Mouse (Mus musculus): Measurements from ENCODE around the gene Krt33a. TPM values are rescaled to one million over a fixed set of nuclear protein-coding genes. Genes with fewer than 3 reads are reported as not detected.

Krt33a gene
- polyA plus RNA-seq, 1 experiment from 2014 or later: not detected

- H3K27ac ChIP-seq (ENCODE audit: low read depth, low read length): no peak overlapping the region
- no peak for ATAC-seq
- no peaks in the 10 kb centered on the region for H3K27me3 ChIP-seq (replicated peaks; ENCODE audit: control insufficient read depth, insufficient read depth, low read length)
- 85% methylated on average over 9 of the region's 9 CpGs for WGBS
- no peaks in the 10 kb centered on the region for H3K4me1 ChIP-seq (replicated peaks; ENCODE audit: control insufficient read depth, insufficient read depth, low read length)
- no peak for TF ChIP-seq CTCF (IDR thresholded peaks at IDR 0.05; ENCODE audit: low read depth)
- no peaks in the 10 kb centered on the region for H3K9me3 ChIP-seq (ENCODE audit: control insufficient read depth)
- H3K4me2 ChIP-seq (replicated peaks; ENCODE audit: low read depth): no peak overlapping the region
- H3K4me3 ChIP-seq (ENCODE audit: low read depth, low read length): no peak overlapping the region
- H3K9ac ChIP-seq (ENCODE audit: low read depth, low read length): no peak overlapping the region
- H3K36me3 ChIP-seq (ENCODE audit: control insufficient read depth, insufficient read depth): no peaks in the 10 kb centered on the region
Observed at GRCm38 (mm10) chr11:99982731-99983130, 33.3 kb downstream of the Krt33a start.

GRCm38 (mm10) chr11:99978953-99979352 is 37.1 kb downstream of the Krt33a start, which contains the start of gene Krtap29-1:
TSS of gene Krtap29-1 (minus strand) at chr11:99979053.
- TF ChIP-seq CTCF (IDR thresholded peaks at IDR 0.05; ENCODE audit: low read depth): no peak
- no peak within 1 kb of the TSS for H3K4me3 ChIP-seq (ENCODE audit: low read depth, low read length)
- H3K9me3 ChIP-seq (ENCODE audit: control insufficient read depth): no peaks in the 10 kb centered on the region
- no peak within 1 kb of the TSS for H3K27ac ChIP-seq (ENCODE audit: low read depth, low read length)
- ATAC-seq: no peak
- no peaks in the 10 kb centered on the region for H3K27me3 ChIP-seq (replicated peaks; ENCODE audit: control insufficient read depth, insufficient read depth, low read length)
- H3K4me1 ChIP-seq (replicated peaks; ENCODE audit: control insufficient read depth, insufficient read depth, low read length): no peaks in the 10 kb centered on the region
- H3K36me3 ChIP-seq (ENCODE audit: control insufficient read depth, insufficient read depth): no peaks in the 10 kb centered on the region
- 65% methylated on average over 5 of the region's 5 CpGs for WGBS
- no peak within 1 kb of the TSS for H3K4me2 ChIP-seq (replicated peaks; ENCODE audit: low read depth)
- no peak within 1 kb of the TSS for H3K9ac ChIP-seq (ENCODE audit: low read depth, low read length)

GRCm38 (mm10) chr11:99965961-99966360 is 50.1 kb downstream of the Krt33a start:
- Histone ChIP-seq H3K9ac (ENCODE audit: low read depth, low read length) (no peak overlapping the region), H3K4me2 (replicated peaks; ENCODE audit: low read depth) (no peak overlapping the region), H3K4me1 (replicated peaks; ENCODE audit: control insufficient read depth, insufficient read depth, low read length) (no peaks in the 10 kb centered on the region), H3K36me3 (ENCODE audit: control insufficient read depth, insufficient read depth) (no peaks in the 10 kb centered on the region), H3K27me3 (replicated peaks; ENCODE audit: control insufficient read depth, insufficient read depth, low read length) (no peaks in the 10 kb centered on the region), H3K4me3 (ENCODE audit: low read depth, low read length) (no peak overlapping the region), H3K9me3 (ENCODE audit: control insufficient read depth) (no peaks in the 10 kb centered on the region), H3K27ac (ENCODE audit: low read depth, low read length) (no peak overlapping the region)
- ATAC-seq: no peak
- 12% methylated on average over 2 of the region's 2 CpGs for WGBS
- TF ChIP-seq CTCF (IDR thresholded peaks at IDR 0.05; ENCODE audit: low read depth): no peak

GRCm38 (mm10) chr11:99964213-99964612 is 51.8 kb downstream of the Krt33a start:
- no peaks in the 10 kb centered on the region for H3K9me3 ChIP-seq (ENCODE audit: control insufficient read depth)
- no peak overlapping the region for H3K9ac ChIP-seq (ENCODE audit: low read depth, low read length)
- no peaks in the 10 kb centered on the region for H3K27me3 ChIP-seq (replicated peaks; ENCODE audit: control insufficient read depth, insufficient read depth, low read length)
- no peaks in the 10 kb centered on the region for H3K4me1 ChIP-seq (replicated peaks; ENCODE audit: control insufficient read depth, insufficient read depth, low read length)
- peak; percentile 44; the same call in 1 of the 2 replicates for TF ChIP-seq CTCF (IDR thresholded peaks at IDR 0.05; ENCODE audit: low read depth)
- no peak for ATAC-seq
- H3K4me3 ChIP-seq (ENCODE audit: low read depth, low read length): no peak overlapping the region
- no peaks in the 10 kb centered on the region for H3K36me3 ChIP-seq (ENCODE audit: control insufficient read depth, insufficient read depth)
- WGBS: 55% methylated on average over 6 of the region's 6 CpGs
- no peak overlapping the region for H3K4me2 ChIP-seq (replicated peaks; ENCODE audit: low read depth)
- no peak overlapping the region for H3K27ac ChIP-seq (ENCODE audit: low read depth, low read length)

Other genes starting within 250 kb of the Krt33a start
- gene Gm11595, start 243.3 kb downstream of the Krt33a start, polyA plus RNA-seq (2015; fragmentation: Nextera tagmentation; extraction: Ambion mirVana): not detected in 2 replicates
- not detected in 2 replicates for gene Krtap4-8, start 235.5 kb downstream of the Krt33a start, polyA plus RNA-seq (2015; fragmentation: Nextera tagmentation; extraction: Ambion mirVana)
- not detected in 2 replicates for gene Krtap4-9, start 231.0 kb downstream of the Krt33a start, polyA plus RNA-seq (2015; fragmentation: Nextera tagmentation; extraction: Ambion mirVana)
- gene Gm11596, start 222.7 kb downstream of the Krt33a start, polyA plus RNA-seq (2015; fragmentation: Nextera tagmentation; extraction: Ambion mirVana): not detected in 2 replicates
- gene Gm11569, start 217.3 kb downstream of the Krt33a start, polyA plus RNA-seq (2015; fragmentation: Nextera tagmentation; extraction: Ambion mirVana): not detected in 2 replicates
- not detected in 2 replicates for gene Gm11554, start 211.8 kb downstream of the Krt33a start, polyA plus RNA-seq (2015; fragmentation: Nextera tagmentation; extraction: Ambion mirVana)
- gene Krtap4-13, start 206.3 kb downstream of the Krt33a start, polyA plus RNA-seq (2015; fragmentation: Nextera tagmentation; extraction: Ambion mirVana): not detected in 2 replicates
- gene Gm11564, start 200.5 kb downstream of the Krt33a start, polyA plus RNA-seq (2015; fragmentation: Nextera tagmentation; extraction: Ambion mirVana): not detected in 2 replicates
- gene 2300003K06Rik, start 178.1 kb downstream of the Krt33a start, polyA plus RNA-seq (2015; fragmentation: Nextera tagmentation; extraction: Ambion mirVana): not detected in 2 replicates
- 0.16 TPM in 1 of 2 replicates, not detected in the other for gene Krtap4-16, start 164.6 kb downstream of the Krt33a start, polyA plus RNA-seq (2015; fragmentation: Nextera tagmentation; extraction: Ambion mirVana)
- not detected in 2 replicates for gene Gm11568, start 158.3 kb downstream of the Krt33a start, polyA plus RNA-seq (2015; fragmentation: Nextera tagmentation; extraction: Ambion mirVana)
- gene Gm11559, start 151.7 kb downstream of the Krt33a start, polyA plus RNA-seq (2015; fragmentation: Nextera tagmentation; extraction: Ambion mirVana): not detected in 2 replicates
- gene Krtap9-1, start 142.8 kb downstream of the Krt33a start, polyA plus RNA-seq (2015; fragmentation: Nextera tagmentation; extraction: Ambion mirVana): not detected in 2 replicates
- gene Gm11567, start 137.0 kb downstream of the Krt33a start, polyA plus RNA-seq (2015; fragmentation: Nextera tagmentation; extraction: Ambion mirVana): not detected in 2 replicates
- not detected in 2 replicates for gene Krtap31-1, start 108.3 kb downstream of the Krt33a start, polyA plus RNA-seq (2015; fragmentation: Nextera tagmentation; extraction: Ambion mirVana)
- gene Gm11565, start 101.5 kb downstream of the Krt33a start, polyA plus RNA-seq (2015; fragmentation: Nextera tagmentation; extraction: Ambion mirVana): not detected in 2 replicates
- gene Krtap31-2, start 79.9 kb downstream of the Krt33a start, polyA plus RNA-seq (2015; fragmentation: Nextera tagmentation; extraction: Ambion mirVana): not detected in 2 replicates
- not detected in 2 replicates for gene Krtap9-5, start 67.7 kb downstream of the Krt33a start, polyA plus RNA-seq (2015; fragmentation: Nextera tagmentation; extraction: Ambion mirVana)
- not detected in 2 replicates for gene Krtap29-1, start 37.2 kb downstream of the Krt33a start, polyA plus RNA-seq (2015; fragmentation: Nextera tagmentation; extraction: Ambion mirVana)
- gene Krtap16-1, start 29.6 kb downstream of the Krt33a start, polyA plus RNA-seq (2015; fragmentation: Nextera tagmentation; extraction: Ambion mirVana): not detected in 2 replicates
- gene Krtap17-1, start 22.2 kb downstream of the Krt33a start, polyA plus RNA-seq (2015; fragmentation: Nextera tagmentation; extraction: Ambion mirVana): 0.16 TPM in 1 of 2 replicates, not detected in the other
- gene Krt33b, start 13.7 kb upstream of the Krt33a start, polyA plus RNA-seq (2015; fragmentation: Nextera tagmentation; extraction: Ambion mirVana): not detected in 2 replicates
- not detected in 2 replicates for gene Krt34, start 25.3 kb upstream of the Krt33a start, polyA plus RNA-seq (2015; fragmentation: Nextera tagmentation; extraction: Ambion mirVana)
- 0.07 TPM in 1 of 2 replicates, not detected in the other for gene Krt31, start 34.3 kb upstream of the Krt33a start, polyA plus RNA-seq (2015; fragmentation: Nextera tagmentation; extraction: Ambion mirVana)
- gene Krt32, start 72.0 kb upstream of the Krt33a start, polyA plus RNA-seq (2015; fragmentation: Nextera tagmentation; extraction: Ambion mirVana): not detected in 2 replicates
- 0.26 and 0.44 TPM in 2 replicates for gene Krt35, start 80.0 kb upstream of the Krt33a start, polyA plus RNA-seq (2015; fragmentation: Nextera tagmentation; extraction: Ambion mirVana)
- 0.09 and 0.16 TPM in 2 replicates for gene Krt36, start 89.4 kb upstream of the Krt33a start, polyA plus RNA-seq (2015; fragmentation: Nextera tagmentation; extraction: Ambion mirVana)
- not detected in 2 replicates for gene Krt13, start 105.4 kb upstream of the Krt33a start, polyA plus RNA-seq (2015; fragmentation: Nextera tagmentation; extraction: Ambion mirVana)
- gene Krt15, start 119.7 kb upstream of the Krt33a start, polyA plus RNA-seq (2015; fragmentation: Nextera tagmentation; extraction: Ambion mirVana): 1.2 and 1.5 TPM in 2 replicates
- 491 and 533 TPM in 2 replicates for gene Krt19, start 132.5 kb upstream of the Krt33a start, polyA plus RNA-seq (2015; fragmentation: Nextera tagmentation; extraction: Ambion mirVana)
- not detected in 2 replicates for gene Krt9, start 177.0 kb upstream of the Krt33a start, polyA plus RNA-seq (2015; fragmentation: Nextera tagmentation; extraction: Ambion mirVana)
- 8.9 and 10.0 TPM in 2 replicates for gene Krt14, start 191.3 kb upstream of the Krt33a start, polyA plus RNA-seq (2015; fragmentation: Nextera tagmentation; extraction: Ambion mirVana)
- gene Krt16, start 232.7 kb upstream of the Krt33a start, polyA plus RNA-seq (2015; fragmentation: Nextera tagmentation; extraction: Ambion mirVana): not detected in 2 replicates
- gene Krt17, start 244.8 kb upstream of the Krt33a start, polyA plus RNA-seq (2015; fragmentation: Nextera tagmentation; extraction: Ambion mirVana): 5.3 and 7.8 TPM in 2 replicates